Mouse (Mus musculus): ENCODE data around the gene Olfr1097. TPM values are rescaled to one million over a fixed set of nuclear protein-coding genes. Genes with fewer than 3 reads are reported as not detected.

Gene Olfr1097
- not detected in 2 replicates for polyA plus RNA-seq (2012; rRNA removed)

GRCm38 (mm10) chr2:86892116-86892515 lies at the start of gene Olfr1097:
Gene Olfr1097, minus strand, starts transcription at chr2:86892216.
- 73% methylated on average over 1 of the region's 1 CpGs for WGBS
- DNase-seq = no peak
- H3K27ac ChIP-seq (ENCODE audit: insufficient read depth, low read length) = no peak within 1 kb of the TSS
- TF ChIP-seq CTCF (IDR thresholded peaks at IDR 0.05; ENCODE audit: borderline replicate concordance, insufficient read depth, low read depth, low read length) = no peak
- TF ChIP-seq POLR2A (IDR thresholded peaks at IDR 0.05; ENCODE audit: borderline replicate concordance, insufficient read depth, low read length) = no peak
- no peaks in the 10 kb centered on the region for H3K27me3 ChIP-seq (ENCODE audit: control insufficient read depth, insufficient read depth, low read length)
- H3K4me3 ChIP-seq (replicated peaks; ENCODE audit: insufficient read depth, low read depth, low read length) = no peak within 1 kb of the TSS
- H3K4me1 ChIP-seq (ENCODE audit: control insufficient read depth, insufficient read depth, low read length) = no peaks in the 10 kb centered on the region

DNA sequence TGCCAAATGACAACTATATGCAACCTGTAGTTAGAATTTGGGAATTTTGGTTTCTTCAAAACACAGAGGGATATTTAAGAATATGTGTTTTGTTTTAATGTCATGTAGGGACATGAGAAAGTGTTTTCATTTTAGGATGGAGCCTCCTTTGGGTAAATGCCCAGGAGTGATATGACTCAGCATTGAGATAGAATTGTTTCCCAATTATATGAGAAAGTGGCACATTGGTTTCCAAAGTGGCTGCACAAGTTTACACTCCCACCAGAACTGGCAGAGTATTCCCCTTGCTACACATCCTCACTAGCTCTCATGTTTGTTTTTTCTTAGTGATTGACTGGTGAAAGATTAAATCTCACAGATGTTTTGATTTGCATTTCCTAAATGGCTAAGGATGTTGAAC lies 34.5 kb upstream of the Olfr1097 start:
- no peak overlapping the region for H3K27ac ChIP-seq (ENCODE audit: insufficient read depth, low read length)
- no peak for DNase-seq
- TF ChIP-seq POLR2A (IDR thresholded peaks at IDR 0.05; ENCODE audit: borderline replicate concordance, insufficient read depth, low read length) = no peak
- TF ChIP-seq CTCF (IDR thresholded peaks at IDR 0.05; ENCODE audit: borderline replicate concordance, insufficient read depth, low read depth, low read length) = no peak

GRCm38 (mm10) chr2:86924445-86924844 lies 32.4 kb upstream of the Olfr1097 start, which contains the start of gene Olfr1098:
Gene Olfr1098, minus strand, starts transcription at chr2:86924545.
- H3K27ac ChIP-seq (ENCODE audit: insufficient read depth, low read length) = no peak within 1 kb of the TSS
- 83% methylated on average over 1 of the region's 1 CpGs for WGBS
- H3K4me1 ChIP-seq (ENCODE audit: control insufficient read depth, insufficient read depth, low read length) = no peaks in the 10 kb centered on the region
- H3K27me3 ChIP-seq (ENCODE audit: control insufficient read depth, insufficient read depth, low read length) = no peaks in the 10 kb centered on the region
- no peak for TF ChIP-seq POLR2A (IDR thresholded peaks at IDR 0.05; ENCODE audit: borderline replicate concordance, insufficient read depth, low read length)
- TF ChIP-seq CTCF (IDR thresholded peaks at IDR 0.05; ENCODE audit: borderline replicate concordance, insufficient read depth, low read depth, low read length) = no peak
- H3K4me3 ChIP-seq (replicated peaks; ENCODE audit: insufficient read depth, low read depth, low read length) = no peak within 1 kb of the TSS
- no peak for DNase-seq

More for the DNA sequence above, 34.5 kb upstream of the Olfr1097 start:
- H3K4me3 ChIP-seq (replicated peaks; ENCODE audit: insufficient read depth, low read depth, low read length) = no peak overlapping the region
- no peaks in the 10 kb centered on the region for H3K27me3 ChIP-seq (ENCODE audit: control insufficient read depth, insufficient read depth, low read length)
- H3K4me1 ChIP-seq (ENCODE audit: control insufficient read depth, insufficient read depth, low read length) = no peaks in the 10 kb centered on the region

DNA sequence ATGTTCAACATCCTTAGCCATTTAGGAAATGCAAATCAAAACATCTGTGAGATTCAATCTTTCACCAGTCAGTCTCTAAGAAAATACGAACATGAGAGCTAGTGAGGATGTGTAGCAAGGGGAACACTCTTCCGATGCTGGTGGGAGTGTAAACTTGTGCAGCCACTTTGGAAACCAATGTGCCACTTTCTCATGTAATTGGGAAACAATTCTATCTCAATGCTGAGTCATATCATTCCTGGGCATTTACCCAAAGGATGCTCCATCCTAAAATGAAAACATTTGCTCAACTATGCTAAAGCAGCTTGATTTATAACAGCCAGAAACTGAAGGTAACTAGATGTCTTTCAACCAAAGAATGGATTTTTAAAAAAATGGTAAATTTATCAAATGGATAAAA lies 13.6 kb upstream of the Olfr1097 start:
- DNase-seq = no peak
- Histone ChIP-seq H3K27ac (ENCODE audit: insufficient read depth, low read length) (no peak overlapping the region), H3K27me3 (ENCODE audit: control insufficient read depth, insufficient read depth, low read length) (no peaks in the 10 kb centered on the region), H3K4me3 (replicated peaks; ENCODE audit: insufficient read depth, low read depth, low read length) (no peak overlapping the region), H3K4me1 (ENCODE audit: control insufficient read depth, insufficient read depth, low read length) (no peaks in the 10 kb centered on the region)
- WGBS = 86% methylated on average over 2 of the region's 2 CpGs
- TF ChIP-seq CTCF (IDR thresholded peaks at IDR 0.05; ENCODE audit: borderline replicate concordance, insufficient read depth, low read depth, low read length) (no peak), POLR2A (IDR thresholded peaks at IDR 0.05; ENCODE audit: borderline replicate concordance, insufficient read depth, low read length) (no peak)

DNA sequence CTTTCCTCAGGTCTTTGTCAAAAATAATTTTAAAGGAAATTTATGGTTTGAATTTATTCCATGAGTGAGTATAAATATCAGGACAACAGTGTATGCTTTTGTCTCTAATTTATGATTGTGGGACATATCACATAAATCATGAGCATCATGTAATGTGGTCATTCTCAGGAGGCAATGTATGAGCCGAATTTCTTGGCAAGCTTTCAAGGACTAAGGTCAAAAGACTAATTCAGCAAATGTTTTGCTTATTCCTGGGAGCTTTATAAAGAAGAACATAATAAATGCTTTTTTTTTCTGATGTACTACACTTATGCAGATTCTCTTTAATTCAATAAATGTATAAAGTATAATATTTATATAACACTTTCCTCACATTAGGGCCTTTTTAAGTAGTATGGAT lies 17.3 kb downstream of the Olfr1097 start, which contains the start of gene Gm13723:
Gm13723 (minus strand) TSS at position 101 of the 400 bp plus-strand sequence.
- TF ChIP-seq POLR2A (IDR thresholded peaks at IDR 0.05; ENCODE audit: borderline replicate concordance, insufficient read depth, low read length) (no peak), CTCF (IDR thresholded peaks at IDR 0.05; ENCODE audit: borderline replicate concordance, insufficient read depth, low read depth, low read length) (no peak)
- Histone ChIP-seq H3K4me1 (ENCODE audit: control insufficient read depth, insufficient read depth, low read length) (no peaks in the 10 kb centered on the region), H3K4me3 (replicated peaks; ENCODE audit: insufficient read depth, low read depth, low read length) (no peak within 1 kb of the TSS), H3K27me3 (ENCODE audit: control insufficient read depth, insufficient read depth, low read length) (no peaks in the 10 kb centered on the region), H3K27ac (ENCODE audit: insufficient read depth, low read length) (no peak within 1 kb of the TSS)
- DNase-seq = no peak
- WGBS = 11% methylated on average over 1 of the region's 1 CpGs

GRCm38 (mm10) chr2:86851596-86851995 lies 40.4 kb downstream of the Olfr1097 start, which contains the start of gene Olfr1095:
Gene Olfr1095, minus strand, starts transcription at chr2:86851696.
- Histone ChIP-seq H3K4me1 (ENCODE audit: control insufficient read depth, insufficient read depth, low read length) (no peaks in the 10 kb centered on the region), H3K27ac (ENCODE audit: insufficient read depth, low read length) (no peak within 1 kb of the TSS), H3K27me3 (ENCODE audit: control insufficient read depth, insufficient read depth, low read length) (no peaks in the 10 kb centered on the region), H3K4me3 (replicated peaks; ENCODE audit: insufficient read depth, low read depth, low read length) (no peak within 1 kb of the TSS)
- DNase-seq = no peak
- TF ChIP-seq CTCF (IDR thresholded peaks at IDR 0.05; ENCODE audit: borderline replicate concordance, insufficient read depth, low read depth, low read length) (no peak), POLR2A (IDR thresholded peaks at IDR 0.05; ENCODE audit: borderline replicate concordance, insufficient read depth, low read length) (no peak)
- WGBS = 88% methylated on average over 3 of the region's 3 CpGs

Other genes starting within 250 kb of the Olfr1097 start
- gene Olfr1085, start 230.2 kb downstream of the Olfr1097 start, polyA plus RNA-seq (2012; rRNA removed) = not detected in 2 replicates
- not detected in 2 replicates for gene Olfr1086, start 212.1 kb downstream of the Olfr1097 start, polyA plus RNA-seq (2012; rRNA removed)
- gene Olfr1087, start 193.8 kb downstream of the Olfr1097 start, polyA plus RNA-seq (2012; rRNA removed) = not detected in 2 replicates
- gene Olfr1089, start 158.5 kb downstream of the Olfr1097 start, polyA plus RNA-seq (2012; rRNA removed) = not detected in 2 replicates
- not detected in 2 replicates for gene Olfr1090, start 133.2 kb downstream of the Olfr1097 start, polyA plus RNA-seq (2012; rRNA removed)
- not detected in 2 replicates for gene Olfr1093, start 109.7 kb downstream of the Olfr1097 start, polyA plus RNA-seq (2012; rRNA removed)
- not detected in 2 replicates for gene Olfr141, start 82.2 kb downstream of the Olfr1097 start, polyA plus RNA-seq (2012; rRNA removed)
- not detected in 2 replicates for gene Olfr1094, start 67.6 kb downstream of the Olfr1097 start, polyA plus RNA-seq (2012; rRNA removed)
- gene Olfr1095, start 40.5 kb downstream of the Olfr1097 start, polyA plus RNA-seq (2012; rRNA removed) = not detected in 2 replicates
- gene Gm13723, start 17.4 kb downstream of the Olfr1097 start, polyA plus RNA-seq (2012; rRNA removed) = not detected in 2 replicates
- gene Olfr1098, start 32.3 kb upstream of the Olfr1097 start, polyA plus RNA-seq (2012; rRNA removed) = not detected in 2 replicates
- gene Olfr1099, start 68.5 kb upstream of the Olfr1097 start, polyA plus RNA-seq (2012; rRNA removed) = not detected in 2 replicates
- gene Olfr1100, start 87.7 kb upstream of the Olfr1097 start, polyA plus RNA-seq (2012; rRNA removed) = not detected in 2 replicates
- not detected in 2 replicates for gene Olfr1101, start 99.0 kb upstream of the Olfr1097 start, polyA plus RNA-seq (2012; rRNA removed)
- not detected in 2 replicates for gene Olfr1102, start 106.2 kb upstream of the Olfr1097 start, polyA plus RNA-seq (2012; rRNA removed)
- not detected in 2 replicates for gene Olfr1104, start 134.9 kb upstream of the Olfr1097 start, polyA plus RNA-seq (2012; rRNA removed)
- gene Olfr1105, start 144.3 kb upstream of the Olfr1097 start, polyA plus RNA-seq (2012; rRNA removed) = not detected in 2 replicates
- gene Olfr1106, start 160.1 kb upstream of the Olfr1097 start, polyA plus RNA-seq (2012; rRNA removed) = not detected in 2 replicates
- not detected in 2 replicates for gene Olfr1107, start 183.6 kb upstream of the Olfr1097 start, polyA plus RNA-seq (2012; rRNA removed)
- gene Olfr1109, start 203.8 kb upstream of the Olfr1097 start, polyA plus RNA-seq (2012; rRNA removed) = not detected in 2 replicates
- gene Olfr259, start 222.4 kb upstream of the Olfr1097 start, polyA plus RNA-seq (2012; rRNA removed) = not detected in 2 replicates
- not detected in 2 replicates for gene Olfr1110, start 248.1 kb upstream of the Olfr1097 start, polyA plus RNA-seq (2012; rRNA removed)

Measured in cerebellum, adult 2 months (tissue).